Mouse (Mus musculus) adrenal gland, adult 18-20 months (tissue): ENCODE results near the gene Tcl1b3. TPM values are rescaled to one million over a fixed set of nuclear protein-coding genes. Genes with fewer than 3 reads are reported as not detected.

Experiments used
- DNase-seq, 2 experiments: peaks; one replicate each; pipeline ENCODE4 v3.0.0; 2021 to 2022; ENCODE audit warnings: low spot score in 2 of 2
- total RNA-seq, 2 experiments: library from RNA; stranded (reverse); gene quantifications; 1 replicate in 1 of 2; 2 replicates in 1 of 2; pipeline ENCODE4 v1.2.3; 2021

Tcl1b3 gene
- total RNA-seq, 2 experiments from 2014 or later = not detected

- DNase-seq = no peak
These were observed 33.9 kb downstream of the Tcl1b3 start for GRCm38 (mm10) chr12:105224621-105225320.

GRCm38 (mm10) chr12:105234362-105234761 is 43.5 kb downstream of the Tcl1b3 start:
- DNase-seq = no peak

GRCm38 (mm10) chr12:105235091-105235490 is 44.2 kb downstream of the Tcl1b3 start:
- DNase-seq = no peak

GRCm38 (mm10) chr12:105239060-105239459 is 48.2 kb downstream of the Tcl1b3 start:
- DNase-seq = no peak

Other genes starting within 250 kb of the Tcl1b3 start
- gene Syne3, start 181.2 kb upstream of the Tcl1b3 start, total RNA-seq = 10 to 100 TPM in 1 of 2 experiments, 1 to 10 TPM in 1; 9.3 to 11.4 TPM
- gene Glrx5, start 158.4 kb upstream of the Tcl1b3 start, total RNA-seq = 100 to 1,000 TPM; 115 to 227 TPM
- not detected for gene Tcl1b2, start 45.0 kb upstream of the Tcl1b3 start, total RNA-seq
- not detected for gene Tcl1b1, start 31.4 kb upstream of the Tcl1b3 start, total RNA-seq
- gene Tcl1b5, start 14.7 kb upstream of the Tcl1b3 start, total RNA-seq = not detected
- gene Tcl1b4, start 10.9 kb downstream of the Tcl1b3 start, total RNA-seq = not detected
- not detected for gene Tcl1, start 31.8 kb downstream of the Tcl1b3 start, total RNA-seq
- under 1 TPM; 0.38 to 0.40 TPM for gene Tunar, start 142.8 kb downstream of the Tcl1b3 start, total RNA-seq